Mouse (Mus musculus) heart, adult 2 months (tissue): ENCODE results near the gene Sec24d. TPM values are rescaled to one million over a fixed set of nuclear protein-coding genes. Genes with fewer than 3 reads are reported as not detected.

Experiments
- DNase-seq, 2 experiments: peaks; one replicate each; pipeline ENCODE4 v3.0.0; 2021
- H3K27ac ChIP-seq: fragments of 200-600 bp; 2 replicates; pipeline ENCODE4 v1.8.1; 2022
- H3K27me3 ChIP-seq: fragments of 200-500 bp; 2 replicates; pipeline ENCODE4 v1.6.1; 2012; ENCODE audit warnings: mild to moderate bottlenecking, low read length, inconsistent platforms, mixed read lengths; ENCODE audit not compliant: control insufficient read depth, insufficient read depth
- H3K36me3 ChIP-seq: fragments of 200-500 bp; 2 replicates; pipeline ENCODE4 v1.6.1; 2012; ENCODE audit warnings: low read length, inconsistent platforms; ENCODE audit not compliant: control insufficient read depth, insufficient read depth
- H3K4me1 ChIP-seq: fragments of 200-500 bp; 2 replicates; pipeline ENCODE4 v1.6.1; 2011; ENCODE audit warnings: low read length; ENCODE audit not compliant: control insufficient read depth, insufficient read depth
- H3K4me3 ChIP-seq: fragments of 200-600 bp; 2 replicates; pipeline ENCODE4 v1.8.1; 2022
- H3K79me2 ChIP-seq: fragments of 200-500 bp; replicated peaks from 2 replicates; pipeline ENCODE4 v1.6.1; 2012; ENCODE audit warnings: mild to moderate bottlenecking, inconsistent platforms, low read length, moderate library complexity, mixed read lengths; ENCODE audit not compliant: control insufficient read depth, insufficient read depth
- H3K9ac ChIP-seq: fragments of 200-500 bp; 2 replicates; pipeline ENCODE4 v1.6.1; 2012; ENCODE audit warnings: low read depth, mild to moderate bottlenecking, control low read depth, inconsistent platforms, low read length, mixed read lengths
- CTCF ChIP-seq: fragments of 200-600 bp; IDR thresholded peaks from 2 replicates; pipeline ENCODE4 v1.8.1; 2022; ENCODE audit warnings: antibody characterized with exemption, mild to moderate bottlenecking, moderate library complexity
- EP300 ChIP-seq: fragments of 200-500 bp; IDR thresholded peaks from 2 replicates; pipeline ENCODE4 v1.6.1; 2011; ENCODE audit warnings: low read depth, low read length, control low read depth; ENCODE audit not compliant: insufficient read depth
- POLR2A ChIP-seq: fragments of 200-500 bp; IDR thresholded peaks from 2 replicates; pipeline ENCODE4 v1.6.1; 2011; ENCODE audit warnings: mild to moderate bottlenecking, low read depth, low read length, control low read depth; ENCODE audit not compliant: insufficient read depth
- WGBS: fragments of 180-500 bp; shearing (Covaris S2); methylation state at CpG from one replicate; pipeline ENCODE4 v1.1.7; 2018; 5-methylcytosine and 5-hydroxymethylcytosine counted together
- intact Hi-C: fragments of 180-260 bp; cut with DNase I; formaldehyde crosslinking; loops from one replicate; pipeline ENCODE4 v1.15.1; 2025
- polyA plus RNA-seq: library from polyadenylated mRNA; depleted of rRNA; stranded (reverse); fragments of >200 nt; gene quantifications from 2 replicates; pipeline ENCODE4 v1.2.3, GENCODE M21; 2012
- total RNA-seq, 2 experiments: library from RNA; stranded (reverse); gene quantifications; 2 replicates each; pipeline ENCODE4 v1.2.3; 2021

The Sec24d gene
- total and polyA plus RNA-seq, 3 experiments, result 32.9 to 35.9 (median 32.9) TPM

- Histone ChIP-seq H3K4me3 (no peak overlapping the region), H3K36me3 (peaks cover 3% of the 10 kb centered on the region), H3K9ac (no peak overlapping the region), H3K79me2 (no peaks in the 10 kb centered on the region), H3K4me1 (peaks cover 2% of the 10 kb centered on the region; the same call in 1 of the 2 replicates), H3K27me3 (no peaks in the 10 kb centered on the region), H3K27ac (no peak overlapping the region)
- intact Hi-C loops, result no loop called here
- TF ChIP-seq POLR2A (no peak), CTCF (no peak), EP300 (no peak)
- DNase-seq, result no peak
- WGBS, result 99% methylated on average over 2 of the region's 2 CpGs
Observed at GRCm38 (mm10) chr3:123301521-123301920, 34.3 kb downstream of the Sec24d start.

GRCm38 (mm10) chr3:123305611-123306010, 38.4 kb downstream of the Sec24d start:
- Histone ChIP-seq H3K9ac (no peak overlapping the region), H3K27ac (no peak overlapping the region), H3K79me2 (no peaks in the 10 kb centered on the region; the same call in 1 of the 2 replicates), H3K36me3 (peaks cover 1% of the 10 kb centered on the region), H3K4me3 (no peak overlapping the region), H3K27me3 (no peaks in the 10 kb centered on the region), H3K4me1 (no peaks in the 10 kb centered on the region)
- no peak for TF ChIP-seq CTCF
- TF ChIP-seq EP300, result no peak
- TF ChIP-seq POLR2A, result no peak
- intact Hi-C loops, result no loop called here
- no peak for DNase-seq
- 90% methylated on average over 15 of the region's 15 CpGs for WGBS

- DNase-seq, result no peak
- TF ChIP-seq POLR2A (no peak), EP300 (no peak), CTCF (no peak)
- no peak overlapping the region for H3K9ac ChIP-seq
- peaks cover 2% of the 10 kb centered on the region for H3K4me1 ChIP-seq
- no peaks in the 10 kb centered on the region; the same call in 1 of the 2 replicates for H3K79me2 ChIP-seq
- H3K36me3 ChIP-seq, result peaks cover 3% of the 10 kb centered on the region
- no peak overlapping the region for H3K4me3 ChIP-seq
- WGBS, result 91% methylated on average over 6 of the region's 6 CpGs
- no peaks in the 10 kb centered on the region for H3K27me3 ChIP-seq
- H3K27ac ChIP-seq, result no peak overlapping the region
- intact Hi-C loops, result no loop called here
Observed at GRCm38 (mm10) chr3:123307446-123307845, 40.2 kb downstream of the Sec24d start.

GRCm38 (mm10) chr3:123309141-123309540, 41.9 kb downstream of the Sec24d start:
- Histone ChIP-seq H3K79me2 (no peaks in the 10 kb centered on the region; the same call in 1 of the 2 replicates), H3K27ac (no peak overlapping the region), H3K4me3 (no peak overlapping the region), H3K36me3 (peaks cover 3% of the 10 kb centered on the region), H3K4me1 (peaks cover 2% of the 10 kb centered on the region), H3K27me3 (no peaks in the 10 kb centered on the region), H3K9ac (no peak overlapping the region)
- TF ChIP-seq CTCF, result no peak
- TF ChIP-seq EP300, result no peak
- no peak for TF ChIP-seq POLR2A
- DNase-seq, result no peak
- WGBS, result 76% methylated on average over 6 of the region's 6 CpGs
- intact Hi-C loops, result no loop called here

DNA sequence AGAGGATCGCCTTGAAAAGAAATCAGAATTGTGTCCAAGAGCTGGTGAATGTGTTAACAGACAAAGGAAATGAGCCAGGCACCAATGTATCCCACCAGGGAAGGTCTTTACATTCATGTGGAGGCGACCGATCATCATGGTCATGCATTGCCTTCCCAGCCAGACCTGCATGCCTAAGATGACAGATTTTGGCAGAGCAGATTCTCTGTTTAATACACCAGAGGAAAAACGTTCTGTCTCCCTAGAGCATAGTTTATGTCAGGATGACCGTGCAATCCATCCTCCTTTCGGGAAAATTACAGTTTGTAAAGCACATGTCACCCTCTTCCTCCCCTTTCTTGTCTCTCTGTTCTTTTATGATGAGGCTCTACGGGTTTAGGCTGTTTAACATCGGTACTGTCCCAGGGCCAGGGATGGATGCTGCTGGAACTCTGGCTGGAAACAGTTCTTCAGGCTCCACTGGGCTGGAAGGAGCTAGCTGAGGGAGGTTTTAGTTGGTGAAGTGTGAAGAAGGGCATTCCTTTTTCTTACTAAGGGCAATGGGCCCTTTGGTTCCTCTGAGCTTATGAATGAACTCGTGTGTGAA, 45.3 kb downstream of the Sec24d start:
- TF ChIP-seq POLR2A (no peak), CTCF (no peak), EP300 (no peak)
- DNase-seq, result no peak
- Histone ChIP-seq H3K27me3 (no peaks in the 10 kb centered on the region), H3K4me3 (no peak overlapping the region), H3K36me3 (peaks cover 9% of the 10 kb centered on the region), H3K79me2 (no peaks in the 10 kb centered on the region; the same call in 1 of the 2 replicates), H3K9ac (no peak overlapping the region), H3K27ac (no peak overlapping the region), H3K4me1 (peaks cover 7% of the 10 kb centered on the region)
- 80% methylated on average over 9 of the region's 9 CpGs for WGBS
- intact Hi-C loops, result no loop called here

DNA sequence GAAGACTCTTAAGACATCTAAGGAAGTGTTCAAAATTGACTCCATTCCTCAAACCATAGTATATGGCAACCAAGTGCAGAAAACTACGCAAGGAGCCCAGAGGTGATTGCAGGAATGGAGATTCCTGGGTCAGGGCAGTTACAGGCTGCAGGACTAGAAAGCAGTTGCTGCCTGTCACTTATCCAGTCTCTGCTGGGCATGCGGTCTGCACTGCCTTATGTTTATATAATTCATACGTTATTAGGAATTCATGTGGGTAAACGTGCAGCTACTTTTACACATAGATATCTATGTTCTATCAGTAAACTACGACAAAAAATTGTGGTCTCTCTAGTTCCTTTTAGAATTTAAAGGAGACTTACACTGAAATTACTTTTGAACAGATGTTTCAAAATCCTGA, 46.2 kb downstream of the Sec24d start:
- Histone ChIP-seq H3K4me1 (peaks cover 7% of the 10 kb centered on the region), H3K36me3 (peaks cover 9% of the 10 kb centered on the region; the same call in 1 of the 2 replicates), H3K9ac (no peak overlapping the region), H3K4me3 (no peak overlapping the region), H3K27me3 (no peaks in the 10 kb centered on the region), H3K27ac (no peak overlapping the region), H3K79me2 (no peaks in the 10 kb centered on the region; the same call in 1 of the 2 replicates)
- DNase-seq, result no peak
- TF ChIP-seq POLR2A (no peak), CTCF (no peak), EP300 (no peak)
- intact Hi-C loops, result no loop called here
- WGBS, result 62% methylated on average over 5 of the region's 5 CpGs
